Mouse (Mus musculus) adrenal gland, postnatal 14 days (tissue): ENCODE results near the gene 2510039O18Rik. TPM values are rescaled to one million over a fixed set of nuclear protein-coding genes. Genes with fewer than 3 reads are reported as not detected.

Source experiments
- DNase-seq: peaks from one replicate; pipeline ENCODE4 v3.0.0; 2021; ENCODE audit warnings: mixed read lengths
- total RNA-seq: library from RNA; stranded (reverse); gene quantifications from 2 replicates; pipeline ENCODE4 v1.2.3, GENCODE M21; 2021

2510039O18Rik gene
- total RNA-seq, 1 experiment from 2014 or later = 43.4 TPM

- DNase-seq = peak; percentile 76
These were observed 44.8 kb downstream of the 2510039O18Rik start, which contains the start of gene Nppb for GRCm38 (mm10) chr4:147985205-147986132. Gene Nppb, plus strand, starts transcription at chr4:147985788.

DNA sequence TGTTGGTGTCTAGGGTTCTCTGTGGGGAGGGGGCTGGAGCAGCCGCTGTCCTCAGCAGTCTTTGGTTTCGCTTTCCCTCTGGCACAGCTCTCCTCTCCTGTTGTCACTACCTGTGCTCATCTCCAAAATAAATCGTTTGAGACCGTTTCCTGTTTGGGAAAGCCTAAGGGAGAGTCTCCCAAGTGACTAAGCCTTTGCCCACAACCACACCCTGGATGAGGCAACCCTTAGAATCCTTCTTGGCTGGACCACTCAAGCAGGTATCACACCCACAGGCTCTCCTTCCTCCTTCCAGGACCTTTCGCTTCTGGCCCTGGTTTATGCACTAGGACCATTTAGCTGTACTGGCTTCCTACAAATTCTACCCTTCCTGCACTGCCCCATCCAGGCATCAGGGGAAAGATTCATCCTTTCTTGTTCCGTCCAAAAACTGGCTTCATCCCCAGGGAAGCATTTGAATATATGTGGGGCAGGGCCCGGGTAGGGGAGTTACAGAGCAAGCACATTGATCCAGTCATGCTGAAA, 52.9 kb downstream of the 2510039O18Rik start:
- no peak for DNase-seq

DNA sequence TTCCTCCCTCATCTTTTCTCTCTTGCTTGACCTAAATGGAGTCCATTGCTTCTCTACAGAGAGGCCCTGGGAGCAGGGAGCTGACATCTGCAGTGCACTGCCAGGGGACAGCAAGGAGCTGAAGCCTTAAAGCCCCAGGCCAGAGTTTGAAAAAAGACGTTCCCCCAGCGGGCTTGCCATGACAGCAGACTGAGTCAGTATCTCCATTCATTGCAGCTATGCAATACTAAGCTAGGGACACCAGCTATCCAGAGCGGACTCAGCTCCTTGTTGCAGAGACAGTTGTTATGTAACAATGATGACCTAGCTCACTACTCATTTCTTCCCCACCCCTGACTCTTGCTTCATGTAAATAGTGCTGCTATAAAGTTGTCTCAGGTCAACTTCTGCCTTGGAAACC, 54.6 kb downstream of the 2510039O18Rik start:
- DNase-seq = no peak

Other genes starting within 250 kb of the 2510039O18Rik start
- gene Zfp534, start 238.3 kb upstream of the 2510039O18Rik start, total RNA-seq = 0.22 and 0.49 TPM in 2 replicates
- 4.6 and 5.9 TPM in 2 replicates for gene Zfp984, start 131.1 kb upstream of the 2510039O18Rik start, total RNA-seq
- gene Zfp933, start 92.5 kb upstream of the 2510039O18Rik start, total RNA-seq = 21.0 and 28.2 TPM in 2 replicates
- 19.4 and 26.0 TPM in 2 replicates for gene Miip, start 72.1 kb upstream of the 2510039O18Rik start, total RNA-seq
- 7.8 and 9.2 TPM in 2 replicates for gene Fv1, start 71.9 kb upstream of the 2510039O18Rik start, total RNA-seq
- 191 and 207 TPM in 2 replicates for gene Mfn2, start 36.2 kb upstream of the 2510039O18Rik start, total RNA-seq
- 43.7 and 44.2 TPM in 2 replicates for gene Plod1, start 4.1 kb upstream of the 2510039O18Rik start, total RNA-seq
- gene Nppb, start 44.9 kb downstream of the 2510039O18Rik start, total RNA-seq = not detected in 2 replicates
- gene Nppa, start 59.8 kb downstream of the 2510039O18Rik start, total RNA-seq = not detected in 2 replicates
- gene Clcn6, start 97.9 kb downstream of the 2510039O18Rik start, total RNA-seq = 9.7 and 12.0 TPM in 2 replicates
- gene Mthfr, start 98.2 kb downstream of the 2510039O18Rik start, total RNA-seq = 42.6 and 46.6 TPM in 2 replicates
- gene Agtrap, start 147.1 kb downstream of the 2510039O18Rik start, total RNA-seq = 45.1 and 45.2 TPM in 2 replicates
- 20.0 and 21.2 TPM in 2 replicates for gene Mad2l2, start 189.5 kb downstream of the 2510039O18Rik start, total RNA-seq
- gene Draxin, start 189.8 kb downstream of the 2510039O18Rik start, total RNA-seq = 0.11 and 0.38 TPM in 2 replicates
- gene Fbxo6, start 211.2 kb downstream of the 2510039O18Rik start, total RNA-seq = 30.7 and 31.0 TPM in 2 replicates
- gene Fbxo44, start 219.6 kb downstream of the 2510039O18Rik start, total RNA-seq = 6.7 and 9.1 TPM in 2 replicates
- gene Fbxo2, start 219.7 kb downstream of the 2510039O18Rik start, total RNA-seq = 3.3 and 3.9 TPM in 2 replicates